Mouse (Mus musculus): ENCODE results near the gene Aacs. TPM values are rescaled to one million over a fixed set of nuclear protein-coding genes. Genes with fewer than 3 reads are reported as not detected.
"Not testable (repeated sequence)": the region's sequence is repeated elsewhere in the genome, so short reads cannot be mapped to it uniquely, and the experiment has no call there.

The Aacs gene
- polyA plus RNA-seq, 1 experiment from 2014 or later: 73.0 TPM

- 93% methylated on average over 4 of the region's 4 CpGs for WGBS
- no peak overlapping the region for H3K9ac ChIP-seq
- peaks cover 39% of the 10 kb centered on the region for H3K36me3 ChIP-seq
Measured at GRCm38 (mm10) chr5:125485031-125485778, 9.6 kb downstream of the Aacs start.

GRCm38 (mm10) chr5:125486088-125486487 lies 10.5 kb downstream of the Aacs start:
- H3K36me3 ChIP-seq: peaks cover 46% of the 10 kb centered on the region
- H3K27ac ChIP-seq: no peak overlapping the region
- H3K27me3 ChIP-seq (replicated peaks): no peaks in the 10 kb centered on the region
- H3K4me1 ChIP-seq (replicated peaks): no peaks in the 10 kb centered on the region
- ATAC-seq: no peak
- H3K4me3 ChIP-seq (replicated peaks): no peak overlapping the region
- H3K9ac ChIP-seq: no peak overlapping the region
- H3K4me2 ChIP-seq (replicated peaks): no peak overlapping the region
- H3K9me3 ChIP-seq: no peaks in the 10 kb centered on the region
- 69% methylated on average over 1 of the region's 1 CpGs for WGBS

More at GRCm38 (mm10) chr5:125485031-125485778, 9.6 kb downstream of the Aacs start:
- ATAC-seq: no peak
- no peak overlapping the region for H3K27ac ChIP-seq
- H3K27me3 ChIP-seq (replicated peaks): no peaks in the 10 kb centered on the region
- H3K9me3 ChIP-seq: no peaks in the 10 kb centered on the region
- H3K4me1 ChIP-seq (replicated peaks): 0 out of 2 replicates have a peak, but pooled peaks cover 7% of the 10 kb centered on the region
- no peak overlapping the region for H3K4me3 ChIP-seq (replicated peaks)
- no peak overlapping the region for H3K4me2 ChIP-seq (replicated peaks)

GRCm38 (mm10) chr5:125487375-125488115 lies 11.9 kb downstream of the Aacs start:
- 79% methylated on average over 11 of the region's 11 CpGs for WGBS
- Histone ChIP-seq H3K9ac (no peak overlapping the region), H3K4me1 (replicated peaks) (no peaks in the 10 kb centered on the region), H3K27ac (no peak overlapping the region), H3K36me3 (peaks cover 51% of the 10 kb centered on the region), H3K9me3 (no peaks in the 10 kb centered on the region), H3K4me3 (replicated peaks) (no peak overlapping the region), H3K4me2 (replicated peaks) (no peak overlapping the region), H3K27me3 (replicated peaks) (no peaks in the 10 kb centered on the region)
- 0 out of 2 replicates have a peak, but pooled peaks have one; percentile 8 for ATAC-seq

GRCm38 (mm10) chr5:125488116-125488455 lies 12.5 kb downstream of the Aacs start:
- Histone ChIP-seq H3K9ac (no peak overlapping the region), H3K36me3 (peaks cover 47% of the 10 kb centered on the region), H3K27me3 (replicated peaks) (no peaks in the 10 kb centered on the region), H3K4me3 (replicated peaks) (no peak overlapping the region), H3K27ac (no peak overlapping the region), H3K9me3 (no peaks in the 10 kb centered on the region), H3K4me2 (replicated peaks) (no peak overlapping the region), H3K4me1 (replicated peaks) (no peaks in the 10 kb centered on the region)
- 61% methylated on average over 4 of the region's 4 CpGs for WGBS
- peak; percentile 44; the same call in 1 of the 2 replicates for ATAC-seq

GRCm38 (mm10) chr5:125488953-125489352 lies 13.3 kb downstream of the Aacs start:
- not testable (repeated sequence) for ATAC-seq; H3K27me3 ChIP-seq (replicated peaks); H3K9ac ChIP-seq; H3K4me2 ChIP-seq (replicated peaks); H3K9me3 ChIP-seq; H3K27ac ChIP-seq; H3K4me3 ChIP-seq (replicated peaks); H3K4me1 ChIP-seq (replicated peaks)
- 91% methylated on average over 5 of the region's 5 CpGs for WGBS
- H3K36me3 ChIP-seq: peaks cover 44% of the 10 kb centered on the region

GRCm38 (mm10) chr5:125491107-125491506 lies 15.5 kb downstream of the Aacs start:
- WGBS: 94% methylated on average over 10 of the region's 10 CpGs
- no peak for ATAC-seq
- Histone ChIP-seq H3K4me3 (replicated peaks) (no peak overlapping the region), H3K9ac (no peak overlapping the region), H3K27ac (no peak overlapping the region), H3K27me3 (replicated peaks) (no peaks in the 10 kb centered on the region), H3K36me3 (peaks cover 44% of the 10 kb centered on the region), H3K4me2 (replicated peaks) (no peak overlapping the region), H3K4me1 (replicated peaks) (no peaks in the 10 kb centered on the region), H3K9me3 (no peaks in the 10 kb centered on the region)

GRCm38 (mm10) chr5:125492379-125493092 lies 16.9 kb downstream of the Aacs start:
- peaks cover 40% of the 10 kb centered on the region for H3K36me3 ChIP-seq
- H3K4me3 ChIP-seq (replicated peaks): no peak overlapping the region
- H3K4me2 ChIP-seq (replicated peaks): no peak overlapping the region
- H3K9ac ChIP-seq: no peak overlapping the region
- no peaks in the 10 kb centered on the region for H3K4me1 ChIP-seq (replicated peaks)
- H3K27ac ChIP-seq: no peak overlapping the region
- H3K9me3 ChIP-seq: no peaks in the 10 kb centered on the region
- no peaks in the 10 kb centered on the region for H3K27me3 ChIP-seq (replicated peaks)
- WGBS: 70% methylated on average over 17 of the region's 17 CpGs
- peak; percentile 20; the same call in 1 of the 2 replicates for ATAC-seq

- no peak for ATAC-seq
- 73% methylated on average over 5 of the region's 5 CpGs for WGBS
- H3K36me3 ChIP-seq: peaks cover 36% of the 10 kb centered on the region
Measured at GRCm38 (mm10) chr5:125493093-125493423, 17.4 kb downstream of the Aacs start.

GRCm38 (mm10) chr5:125495655-125496054 lies 20.0 kb downstream of the Aacs start:
- no peak overlapping the region for H3K4me2 ChIP-seq (replicated peaks)
- 88% methylated on average over 10 of the region's 10 CpGs for WGBS
- H3K36me3 ChIP-seq: peaks cover 26% of the 10 kb centered on the region
- no peak overlapping the region for H3K4me3 ChIP-seq (replicated peaks)
- no peaks in the 10 kb centered on the region for H3K27me3 ChIP-seq (replicated peaks)
- no peak overlapping the region for H3K9ac ChIP-seq
- ATAC-seq: no peak
- no peaks in the 10 kb centered on the region for H3K4me1 ChIP-seq (replicated peaks)
- no peak overlapping the region for H3K27ac ChIP-seq
- H3K9me3 ChIP-seq: no peaks in the 10 kb centered on the region

More at GRCm38 (mm10) chr5:125493093-125493423, 17.4 kb downstream of the Aacs start:
- H3K9me3 ChIP-seq: no peaks in the 10 kb centered on the region
- H3K9ac ChIP-seq: no peak overlapping the region
- no peak overlapping the region for H3K4me2 ChIP-seq (replicated peaks)
- no peaks in the 10 kb centered on the region for H3K4me1 ChIP-seq (replicated peaks)
- no peaks in the 10 kb centered on the region for H3K27me3 ChIP-seq (replicated peaks)
- no peak overlapping the region for H3K27ac ChIP-seq
- no peak overlapping the region for H3K4me3 ChIP-seq (replicated peaks)

- Histone ChIP-seq H3K36me3 (peaks cover 17% of the 10 kb centered on the region; the same call in 1 of the 2 replicates), H3K4me1 (replicated peaks) (no peaks in the 10 kb centered on the region), H3K4me2 (replicated peaks) (no peak overlapping the region), H3K9me3 (no peaks in the 10 kb centered on the region), H3K9ac (no peak overlapping the region), H3K27me3 (replicated peaks) (no peaks in the 10 kb centered on the region), H3K4me3 (replicated peaks) (no peak overlapping the region), H3K27ac (no peak overlapping the region)
- 0 out of 2 replicates have a peak, but pooled peaks have one; percentile 33 for ATAC-seq
- 70% methylated on average over 12 of the region's 12 CpGs for WGBS
Measured at GRCm38 (mm10) chr5:125497821-125498600, 22.4 kb downstream of the Aacs start.

- Histone ChIP-seq H3K4me2 (replicated peaks) (no peak overlapping the region), H3K27ac (no peak overlapping the region), H3K9me3 (no peaks in the 10 kb centered on the region), H3K4me1 (replicated peaks) (no peaks in the 10 kb centered on the region), H3K36me3 (peaks cover 20% of the 10 kb centered on the region), H3K9ac (no peak overlapping the region), H3K4me3 (replicated peaks) (no peak overlapping the region), H3K27me3 (replicated peaks) (no peaks in the 10 kb centered on the region)
- WGBS: 89% methylated on average over 6 of the region's 6 CpGs
- no peak for ATAC-seq
Measured at GRCm38 (mm10) chr5:125501505-125501904, 25.9 kb downstream of the Aacs start.

GRCm38 (mm10) chr5:125502186-125502585 lies 26.6 kb downstream of the Aacs start:
- 55% methylated on average over 3 of the region's 3 CpGs for WGBS
- ATAC-seq: no peak
- peaks cover 23% of the 10 kb centered on the region for H3K36me3 ChIP-seq
- H3K9ac ChIP-seq: no peak overlapping the region
- no peaks in the 10 kb centered on the region for H3K9me3 ChIP-seq
- H3K27me3 ChIP-seq (replicated peaks): no peaks in the 10 kb centered on the region
- H3K4me2 ChIP-seq (replicated peaks): no peak overlapping the region
- H3K4me3 ChIP-seq (replicated peaks): no peak overlapping the region
- H3K4me1 ChIP-seq (replicated peaks): no peaks in the 10 kb centered on the region
- no peak overlapping the region for H3K27ac ChIP-seq
